Mouse (Mus musculus) liver, postnatal 0 days (tissue): ENCODE data around the gene Frmpd2. TPM values are rescaled to one million over a fixed set of nuclear protein-coding genes. Genes with fewer than 3 reads are reported as not detected.

Experiments used
- ATAC-seq: fragments of 200-750 bp; cut with Nextera tagmentation; 2 replicates; pipeline ENCODE4 v1.8.0; 2017; ENCODE audit warnings: mild to moderate bottlenecking, moderate library complexity
- DNase-seq: peaks from one replicate; pipeline ENCODE4 v3.0.0-alpha.2; 2016
- H3K27ac ChIP-seq: fragments of 300-500 bp; sonication (generic); 2 replicates; pipeline ENCODE4 v1.5.1; 2014; ENCODE audit warnings: antibody characterized with exemption, moderate library complexity, mild to moderate bottlenecking, low read depth
- H3K27me3 ChIP-seq: fragments of 300-500 bp; sonication (generic); 2 replicates; pipeline ENCODE4 v1.6.1; 2014; ENCODE audit warnings: low read length, control low read depth, mixed read lengths; ENCODE audit not compliant: insufficient read depth
- H3K36me3 ChIP-seq: fragments of 300-500 bp; sonication (generic); replicated peaks from 2 replicates; pipeline ENCODE4 v1.6.1; 2014; ENCODE audit warnings: mild to moderate bottlenecking, control low read depth, low read length, moderate library complexity, mixed read lengths; ENCODE audit not compliant: insufficient read depth
- H3K4me1 ChIP-seq: fragments of 300-500 bp; sonication (generic); 2 replicates; pipeline ENCODE4 v1.6.1; 2014; ENCODE audit warnings: antibody characterized with exemption, mild to moderate bottlenecking, control low read depth; ENCODE audit not compliant: insufficient read depth
- H3K4me2 ChIP-seq: fragments of 300-500 bp; sonication (generic); 2 replicates; pipeline ENCODE4 v1.6.1; 2014; ENCODE audit warnings: low read depth, mild to moderate bottlenecking, low read length, moderate library complexity, mixed read lengths
- H3K4me3 ChIP-seq: fragments of 300-500 bp; sonication (generic); 2 replicates; pipeline ENCODE4 v1.5.1; 2014; ENCODE audit warnings: low read depth, low read length
- H3K9ac ChIP-seq: fragments of 300-500 bp; sonication (generic); replicated peaks from 2 replicates; pipeline ENCODE4 v1.6.1; 2014; ENCODE audit warnings: mild to moderate bottlenecking, moderate library complexity
- H3K9me3 ChIP-seq: fragments of 300-500 bp; sonication (generic); 2 replicates; pipeline ENCODE4 v1.6.1; 2016; ENCODE audit warnings: mild to moderate bottlenecking, control low read depth, low read length, mixed read lengths
- CTCF ChIP-seq: sonication (generic); IDR thresholded peaks from 2 replicates; pipeline ENCODE4 v1.5.1; 2016; ENCODE audit warnings: antibody characterized with exemption, low read depth
- EP300 ChIP-seq: IDR thresholded peaks from 2 replicates; pipeline ENCODE4 v1.6.1; 2016; ENCODE audit warnings: antibody characterized with exemption, low read depth, mild to moderate bottlenecking
- WGBS: fragments of 180-500 bp; shearing (Covaris S2); extraction: QIAGEN DNeasy Blood & Tissue Kit; methylation state at CpG from one replicate; pipeline ENCODE4 v1.1.7; 2014; ENCODE audit not compliant: insufficient replicate concordance; 5-methylcytosine and 5-hydroxymethylcytosine counted together
- polyA plus RNA-seq: library from polyadenylated mRNA; unstranded; fragments of >200 nt; fragmentation: Nextera tagmentation; extraction: Ambion mirVana; gene quantifications from 2 replicates; pipeline ENCODE4 v1.2.1, GENCODE M21; 2015

The Frmpd2 gene
- polyA plus RNA-seq, 1 experiment from 2014 or later = not detected

GRCm38 (mm10) chr14:33498849-33499248, 27.4 kb downstream of the Frmpd2 start:
- no peak overlapping the region for H3K4me2 ChIP-seq
- H3K36me3 ChIP-seq = no peaks in the 10 kb centered on the region
- H3K4me1 ChIP-seq = no peaks in the 10 kb centered on the region
- TF ChIP-seq EP300 = no peak
- TF ChIP-seq CTCF = no peak
- H3K27ac ChIP-seq = no peak overlapping the region
- no peak for ATAC-seq
- DNase-seq = no peak
- no peaks in the 10 kb centered on the region for H3K27me3 ChIP-seq
- no peaks in the 10 kb centered on the region for H3K9me3 ChIP-seq
- H3K9ac ChIP-seq = no peak overlapping the region
- no peak overlapping the region for H3K4me3 ChIP-seq
- WGBS = 58% methylated on average over 3 of the region's 3 CpGs

GRCm38 (mm10) chr14:33500631-33501030, 29.1 kb downstream of the Frmpd2 start:
- ATAC-seq (no peak), DNase-seq (no peak)
- Histone ChIP-seq H3K27ac (no peak overlapping the region), H3K9me3 (no peaks in the 10 kb centered on the region), H3K27me3 (no peaks in the 10 kb centered on the region), H3K4me1 (no peaks in the 10 kb centered on the region), H3K4me2 (no peak overlapping the region), H3K4me3 (no peak overlapping the region), H3K36me3 (no peaks in the 10 kb centered on the region), H3K9ac (no peak overlapping the region)
- WGBS = 75% methylated on average over 10 of the region's 10 CpGs
- TF ChIP-seq CTCF (no peak), EP300 (no peak)

GRCm38 (mm10) chr14:33503311-33503710, 31.8 kb downstream of the Frmpd2 start:
- WGBS = 73% methylated on average over 9 of the region's 9 CpGs
- DNase-seq (no peak), ATAC-seq (no peak)
- no peaks in the 10 kb centered on the region for H3K4me1 ChIP-seq
- H3K4me2 ChIP-seq = no peak overlapping the region
- no peaks in the 10 kb centered on the region for H3K27me3 ChIP-seq
- no peak overlapping the region for H3K27ac ChIP-seq
- H3K9ac ChIP-seq = no peak overlapping the region
- no peak overlapping the region for H3K4me3 ChIP-seq
- TF ChIP-seq EP300 (no peak), CTCF (no peak)
- H3K9me3 ChIP-seq = no peaks in the 10 kb centered on the region
- H3K36me3 ChIP-seq = no peaks in the 10 kb centered on the region

- 65% methylated on average over 4 of the region's 4 CpGs for WGBS
- ATAC-seq (no peak), DNase-seq (no peak)
- H3K4me3 ChIP-seq = no peak overlapping the region
- no peaks in the 10 kb centered on the region for H3K4me1 ChIP-seq
- H3K9ac ChIP-seq = no peak overlapping the region
- no peaks in the 10 kb centered on the region for H3K9me3 ChIP-seq
- H3K36me3 ChIP-seq = no peaks in the 10 kb centered on the region
- TF ChIP-seq EP300 (no peak), CTCF (no peak)
- no peaks in the 10 kb centered on the region for H3K27me3 ChIP-seq
- no peak overlapping the region for H3K27ac ChIP-seq
- no peak overlapping the region for H3K4me2 ChIP-seq
These were observed 35.2 kb downstream of the Frmpd2 start for GRCm38 (mm10) chr14:33506696-33507095.

GRCm38 (mm10) chr14:33508660-33509059, 37.2 kb downstream of the Frmpd2 start:
- H3K4me1 ChIP-seq = no peaks in the 10 kb centered on the region
- H3K9ac ChIP-seq = no peak overlapping the region
- TF ChIP-seq CTCF (no peak), EP300 (no peak)
- no peak overlapping the region for H3K4me3 ChIP-seq
- H3K4me2 ChIP-seq = no peak overlapping the region
- H3K27ac ChIP-seq = no peak overlapping the region
- WGBS = 69% methylated on average over 1 of the region's 1 CpGs
- DNase-seq = no peak
- H3K36me3 ChIP-seq = no peaks in the 10 kb centered on the region
- no peaks in the 10 kb centered on the region for H3K9me3 ChIP-seq
- ATAC-seq = no peak
- H3K27me3 ChIP-seq = no peaks in the 10 kb centered on the region

GRCm38 (mm10) chr14:33513877-33514276, 42.4 kb downstream of the Frmpd2 start:
- H3K27ac ChIP-seq = no peak overlapping the region
- 56% methylated on average over 5 of the region's 5 CpGs for WGBS
- TF ChIP-seq CTCF = no peak
- TF ChIP-seq EP300 = no peak
- H3K4me2 ChIP-seq = no peak overlapping the region
- H3K27me3 ChIP-seq = no peaks in the 10 kb centered on the region
- H3K36me3 ChIP-seq = no peaks in the 10 kb centered on the region
- no peak for DNase-seq
- no peak overlapping the region for H3K9ac ChIP-seq
- no peaks in the 10 kb centered on the region for H3K4me1 ChIP-seq
- H3K9me3 ChIP-seq = no peaks in the 10 kb centered on the region
- ATAC-seq = no peak
- H3K4me3 ChIP-seq = no peak overlapping the region

- no peak overlapping the region for H3K4me2 ChIP-seq
- H3K27ac ChIP-seq = no peak overlapping the region
- ATAC-seq = no peak
- no peaks in the 10 kb centered on the region for H3K36me3 ChIP-seq
- no peak for DNase-seq
- H3K27me3 ChIP-seq = no peaks in the 10 kb centered on the region
- no peak overlapping the region for H3K9ac ChIP-seq
- 62% methylated on average over 6 of the region's 6 CpGs for WGBS
- TF ChIP-seq CTCF = no peak
- TF ChIP-seq EP300 = no peak
- no peak overlapping the region for H3K4me3 ChIP-seq
- H3K9me3 ChIP-seq = no peaks in the 10 kb centered on the region
- H3K4me1 ChIP-seq = no peaks in the 10 kb centered on the region
These were observed 43.3 kb downstream of the Frmpd2 start for GRCm38 (mm10) chr14:33514756-33515285.
